Mouse (Mus musculus) spleen, postnatal 4 days (tissue): ENCODE data around the gene Cdkal1.

ENCODE experiments used
- DNase-seq, 2 experiments: peaks; one replicate each; pipeline ENCODE4 v3.0.0; 2022; ENCODE audit warnings: low spot score in 2 of 2

The Cdkal1 gene

DNA sequence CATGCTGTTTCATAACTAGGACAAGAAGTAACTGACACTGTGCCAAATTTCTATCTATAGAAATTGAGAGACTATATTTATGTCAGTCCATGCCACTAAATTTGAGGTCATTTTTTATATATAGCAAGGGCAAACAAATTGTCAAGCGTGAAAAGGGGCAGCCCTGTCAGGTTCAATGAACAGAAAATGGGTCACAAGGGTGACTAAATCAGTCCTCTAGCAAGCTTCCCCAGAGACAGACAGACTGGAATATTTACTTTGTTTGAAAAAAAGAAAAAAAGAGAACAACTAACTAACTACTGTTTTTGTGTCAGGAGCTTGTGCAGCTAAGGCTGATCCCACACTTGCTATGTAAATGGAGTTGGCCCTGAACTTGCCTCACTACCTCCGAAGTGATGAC is 355.7 kb downstream of the Cdkal1 start:
- DNase-seq: no peak

DNA sequence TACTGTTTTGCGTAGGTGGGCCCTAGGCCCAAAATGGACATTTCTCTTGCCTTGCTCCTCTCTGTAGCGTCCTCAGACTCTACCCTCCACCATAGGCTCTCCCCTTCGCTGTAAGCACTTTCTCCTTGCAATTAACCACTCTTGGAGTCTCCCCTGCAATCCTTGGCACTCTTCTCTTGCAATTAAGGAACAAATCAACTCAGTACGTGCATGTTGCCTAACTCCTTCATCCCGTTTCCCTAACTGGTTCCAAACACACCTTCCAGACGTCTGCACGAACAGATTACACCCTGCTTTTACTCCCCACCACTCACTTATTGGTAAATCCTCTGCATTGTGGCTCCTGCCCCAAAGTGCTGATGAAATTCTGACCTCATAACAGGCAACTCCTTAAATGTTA is 358.2 kb downstream of the Cdkal1 start:
- no peak for DNase-seq

DNA sequence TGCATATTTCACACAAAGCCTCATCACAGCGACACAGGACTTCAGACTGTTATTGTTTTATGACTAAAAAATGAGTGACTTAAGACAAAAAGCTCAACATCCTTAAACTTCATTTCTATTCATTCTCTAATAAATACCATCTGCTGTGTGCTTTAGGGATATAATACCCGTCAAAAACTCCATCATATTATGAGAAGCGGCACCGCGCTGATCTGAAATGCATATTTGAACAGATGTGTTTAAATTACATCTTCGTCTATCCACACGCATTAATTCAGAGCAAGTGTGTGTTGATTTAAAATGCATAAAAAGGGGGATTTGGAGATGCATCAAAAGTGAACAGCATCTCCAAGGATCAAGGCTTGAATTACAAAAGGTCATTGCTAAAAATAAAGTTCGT is 365.1 kb downstream of the Cdkal1 start:
- DNase-seq: no peak

DNA sequence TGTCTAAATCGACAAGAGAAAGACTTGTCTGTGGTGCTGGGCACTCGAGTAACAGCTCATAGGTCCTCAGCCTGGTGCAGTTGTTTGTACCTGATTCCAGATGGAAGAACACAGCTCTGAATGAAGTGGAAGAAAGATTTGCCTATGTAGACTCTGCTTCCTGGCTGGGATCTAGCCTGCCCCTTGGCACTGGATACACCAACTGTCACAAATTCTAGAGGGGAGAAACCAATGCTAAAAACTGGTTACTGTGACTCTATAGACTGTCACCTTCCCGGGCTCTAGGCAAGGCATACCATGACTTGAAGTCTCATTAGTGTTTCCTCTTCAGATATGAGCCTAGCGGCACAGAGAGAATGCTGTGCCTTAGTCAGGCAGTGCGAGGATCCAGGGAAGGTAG is 366.0 kb downstream of the Cdkal1 start:
- no peak for DNase-seq

DNA sequence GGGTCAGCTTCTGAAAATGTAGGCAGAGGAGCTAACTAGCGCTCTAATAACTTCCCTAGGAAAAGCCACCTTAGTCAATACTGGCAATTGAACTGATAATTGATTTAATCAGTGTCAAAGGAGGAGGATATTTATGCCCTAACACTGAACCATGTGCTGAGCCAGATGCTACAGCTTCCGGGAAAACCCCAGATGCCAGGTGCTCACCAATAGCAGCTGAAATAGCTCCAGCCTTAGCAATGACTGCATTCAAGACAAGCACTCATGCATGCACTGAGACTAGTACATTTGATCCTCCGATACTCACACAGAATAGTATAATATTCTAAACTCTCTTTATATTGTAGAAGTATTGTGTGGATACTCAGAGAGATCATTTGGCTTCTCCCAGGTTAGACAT is 368.8 kb downstream of the Cdkal1 start:
- no peak for DNase-seq

DNA sequence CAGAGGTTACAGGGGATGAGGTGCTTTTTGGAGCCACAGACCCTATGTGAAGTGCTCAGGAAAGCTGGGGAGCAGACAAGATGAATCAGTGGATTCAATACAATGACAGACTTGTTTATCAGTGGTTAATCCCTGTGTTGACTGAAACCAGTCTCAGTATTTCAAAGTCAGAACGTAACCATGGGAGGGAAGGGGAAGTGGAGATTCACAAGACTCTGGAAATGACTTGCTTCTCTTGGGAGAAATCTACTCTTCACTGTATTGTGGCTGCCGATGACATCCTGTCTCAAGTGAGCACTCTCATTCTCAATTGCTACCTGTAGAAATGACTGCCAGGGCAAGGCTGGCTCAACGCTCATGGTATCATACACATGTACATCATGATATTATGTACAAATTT is 371.5 kb downstream of the Cdkal1 start:
- DNase-seq: no peak

DNA sequence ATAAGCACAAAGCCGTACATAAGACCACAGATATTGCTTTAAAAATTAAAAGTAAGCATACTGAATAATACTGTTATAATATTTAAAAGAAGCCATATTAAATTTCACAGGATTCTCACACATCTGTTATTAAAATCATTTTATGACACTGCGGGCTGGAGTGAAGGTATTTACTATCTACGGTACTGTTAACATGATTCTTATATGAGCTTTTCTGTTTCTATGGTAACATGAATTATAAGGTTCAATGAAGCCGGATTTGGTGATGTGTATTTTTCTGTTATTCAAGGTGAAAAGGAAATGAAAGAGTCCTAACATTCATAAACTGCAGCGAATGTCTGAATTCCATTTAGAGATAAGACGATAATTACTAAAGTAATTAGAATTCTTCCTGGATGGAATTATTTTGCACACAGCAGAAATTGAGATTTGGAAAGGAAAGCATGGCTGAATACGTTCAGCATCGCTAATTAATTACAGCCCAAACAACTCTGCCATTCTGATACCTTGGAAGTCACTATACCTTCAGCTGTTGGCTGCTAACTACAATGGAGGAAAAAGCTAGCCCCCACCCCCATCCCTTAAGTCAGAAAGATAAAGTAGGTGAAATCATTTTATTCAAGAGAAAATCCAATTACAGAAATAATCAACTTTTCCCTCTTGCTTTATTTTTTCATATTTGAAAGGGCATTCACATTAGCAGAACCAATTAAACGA is 373.2 kb downstream of the Cdkal1 start:
- DNase-seq: no peak

DNA sequence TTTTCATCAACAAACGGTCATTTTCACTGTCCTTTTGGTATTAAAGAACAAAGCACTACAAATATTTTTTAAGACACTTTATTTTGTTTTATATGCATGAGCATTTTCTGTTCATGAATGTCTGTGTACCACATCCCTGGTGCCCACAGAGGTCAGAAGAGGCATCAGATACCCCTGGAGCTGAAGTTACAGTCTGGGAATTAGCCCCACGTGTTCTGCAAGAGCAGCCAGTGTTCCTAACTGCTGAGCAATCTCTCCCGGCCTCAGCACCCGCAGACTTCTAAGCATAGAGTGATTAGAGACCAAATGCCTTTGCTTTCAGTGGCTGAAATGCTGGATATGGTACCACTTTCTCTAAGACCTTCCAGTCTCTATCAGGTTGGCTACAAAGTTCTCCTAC is 379.1 kb downstream of the Cdkal1 start:
- no peak for DNase-seq

DNA sequence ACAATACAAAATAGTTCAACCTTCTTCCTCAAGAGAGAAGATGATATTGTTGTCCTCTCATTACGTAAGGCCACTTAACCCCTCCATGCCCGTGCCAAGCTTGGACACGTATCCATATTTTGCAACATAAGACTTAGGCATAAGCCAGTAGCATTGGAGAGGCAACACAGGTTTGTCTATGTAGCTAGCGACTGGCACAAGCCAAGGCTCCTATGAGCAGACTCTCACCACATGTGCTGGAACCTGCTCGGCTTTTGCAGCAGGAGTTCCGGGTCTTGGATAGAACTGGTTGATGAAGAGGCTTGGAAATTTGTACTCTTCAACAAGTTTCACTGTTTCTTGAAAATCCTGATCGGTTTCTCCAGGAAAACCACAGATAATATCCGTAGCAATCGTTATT is 381.2 kb downstream of the Cdkal1 start:
- DNase-seq: no peak

DNA sequence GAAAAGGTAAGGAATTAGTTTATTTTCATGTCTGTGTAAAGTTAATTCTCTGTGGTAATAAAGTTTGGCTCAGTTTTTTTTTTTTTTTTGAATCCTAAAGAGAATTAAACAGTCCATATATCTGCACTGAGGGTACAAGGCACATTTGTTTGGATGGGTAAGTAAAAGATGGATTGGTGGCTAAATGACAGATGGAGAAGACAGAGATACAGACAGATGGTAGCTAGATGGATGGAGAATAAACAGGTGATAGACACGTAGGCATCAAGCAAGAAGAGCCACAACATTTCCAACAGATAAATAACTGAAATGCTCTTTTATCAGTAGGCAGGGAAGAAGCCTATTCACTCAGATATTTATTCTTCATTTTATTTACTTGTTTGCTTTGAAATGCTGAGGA is 381.7 kb downstream of the Cdkal1 start:
- DNase-seq: no peak

DNA sequence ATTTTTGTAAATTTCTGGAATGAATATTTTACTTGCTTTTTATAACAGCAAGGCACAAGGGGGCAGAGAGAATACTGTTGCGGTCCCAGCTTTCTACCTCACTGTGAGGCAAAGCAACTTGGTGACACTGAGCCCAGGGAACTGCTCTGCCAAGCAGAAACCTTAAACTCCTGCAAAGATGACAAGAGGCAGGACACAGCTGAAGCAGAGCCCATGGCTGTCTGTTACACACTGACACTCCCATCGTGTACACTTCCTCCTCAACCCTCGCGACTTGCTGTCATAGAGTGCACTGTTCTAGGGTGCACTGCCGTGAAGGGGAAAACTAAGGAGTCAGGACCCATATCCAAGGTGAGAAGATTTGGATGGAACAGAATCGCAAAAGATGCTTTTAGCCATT is 393.2 kb downstream of the Cdkal1 start:
- no peak for DNase-seq

DNA sequence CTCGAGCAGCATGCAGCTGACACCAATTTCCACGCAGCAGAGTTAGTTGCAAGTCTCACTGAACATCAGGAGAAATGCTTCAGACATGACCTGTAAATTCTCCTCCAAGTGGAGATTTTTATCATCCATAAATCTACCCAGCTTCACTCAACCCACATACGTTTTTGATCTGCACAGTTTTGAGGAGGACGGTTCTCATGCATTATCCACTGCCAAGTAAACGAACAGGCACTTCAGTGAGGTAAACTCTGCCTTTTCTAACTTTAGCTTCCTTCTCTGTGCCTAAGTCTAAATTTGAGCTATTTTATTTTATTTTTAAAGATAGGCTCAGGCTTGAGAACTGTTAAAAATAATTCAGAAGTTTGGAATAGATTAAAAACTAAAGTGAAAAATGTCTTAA is 394.7 kb downstream of the Cdkal1 start:
- DNase-seq: no peak

DNA sequence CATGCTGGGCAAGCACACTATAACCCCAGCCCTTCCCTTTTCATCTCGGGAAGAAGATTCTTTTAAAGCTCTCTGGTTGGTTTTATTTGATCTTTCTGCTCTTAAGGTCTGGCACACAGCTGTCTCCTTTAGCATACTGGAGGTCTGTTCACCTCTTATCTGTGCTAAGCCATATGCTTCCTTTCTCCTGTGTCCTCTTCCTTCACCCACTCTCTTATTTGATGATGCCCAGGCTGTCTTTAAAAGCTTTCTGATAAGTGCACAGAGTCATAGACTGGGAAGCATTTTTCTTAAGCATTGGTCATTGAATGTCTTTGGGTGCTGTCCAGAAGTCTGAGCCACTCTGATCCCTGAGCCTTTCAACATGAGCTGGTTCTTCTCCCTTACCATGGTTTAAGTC is 397.1 kb downstream of the Cdkal1 start:
- DNase-seq: no peak

DNA sequence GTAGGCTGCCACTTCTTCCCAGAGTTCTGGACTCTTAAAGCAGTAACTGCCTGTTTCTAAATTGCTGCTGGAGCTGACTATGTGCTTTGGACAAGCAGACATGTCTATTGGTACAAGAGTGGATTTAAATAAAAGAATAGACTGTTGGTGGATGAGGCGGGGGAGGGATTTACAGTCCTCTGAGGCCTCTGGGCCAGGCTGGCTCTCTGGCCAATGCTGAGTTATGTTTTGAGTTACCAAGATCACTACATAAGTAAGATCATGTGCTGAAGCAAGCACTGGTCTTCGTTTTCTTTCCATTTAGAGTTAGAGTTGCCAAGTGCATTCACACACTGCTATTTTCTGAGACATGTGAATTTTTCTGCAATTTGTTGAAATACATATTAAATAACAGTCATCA is 418.4 kb downstream of the Cdkal1 start:
- DNase-seq: no peak

DNA sequence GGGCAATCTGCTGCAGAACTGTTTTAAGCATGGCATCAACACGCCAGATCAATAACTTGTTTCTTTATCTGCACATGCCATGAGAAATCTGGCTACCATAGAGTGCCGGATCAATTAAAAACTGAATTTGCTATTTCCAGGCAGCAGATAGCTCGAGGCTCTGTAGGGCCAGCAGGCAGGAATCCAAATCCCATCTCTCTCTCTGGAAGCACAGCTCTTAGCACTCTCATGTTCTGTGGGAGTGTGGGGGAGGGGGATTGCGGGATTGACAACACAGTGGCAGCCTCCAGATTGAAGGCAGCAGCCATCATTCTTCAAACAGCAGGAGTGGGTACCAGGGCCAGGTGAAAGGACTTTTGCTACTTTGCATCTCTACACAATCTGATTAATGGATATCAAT is 420.7 kb downstream of the Cdkal1 start:
- no peak for DNase-seq

DNA sequence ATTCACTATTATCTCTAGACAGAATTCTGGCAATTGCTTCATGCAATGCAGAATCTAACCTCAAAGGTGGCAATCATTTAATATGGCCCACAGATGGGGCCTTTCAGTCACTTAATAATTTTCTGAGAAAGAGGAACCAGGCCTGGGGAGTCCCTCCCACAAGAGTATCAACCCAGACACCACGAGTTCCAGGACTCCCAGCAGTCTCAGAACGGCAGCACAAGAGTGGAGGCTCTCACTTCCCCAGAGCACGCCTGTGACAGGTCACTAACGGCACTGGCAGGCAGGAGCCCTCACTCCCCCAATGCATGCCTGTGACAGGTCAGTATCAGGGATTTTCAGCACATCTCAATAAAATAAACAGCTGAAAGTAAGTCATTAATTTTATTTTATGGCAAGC is 424.6 kb downstream of the Cdkal1 start:
- no peak for DNase-seq

DNA sequence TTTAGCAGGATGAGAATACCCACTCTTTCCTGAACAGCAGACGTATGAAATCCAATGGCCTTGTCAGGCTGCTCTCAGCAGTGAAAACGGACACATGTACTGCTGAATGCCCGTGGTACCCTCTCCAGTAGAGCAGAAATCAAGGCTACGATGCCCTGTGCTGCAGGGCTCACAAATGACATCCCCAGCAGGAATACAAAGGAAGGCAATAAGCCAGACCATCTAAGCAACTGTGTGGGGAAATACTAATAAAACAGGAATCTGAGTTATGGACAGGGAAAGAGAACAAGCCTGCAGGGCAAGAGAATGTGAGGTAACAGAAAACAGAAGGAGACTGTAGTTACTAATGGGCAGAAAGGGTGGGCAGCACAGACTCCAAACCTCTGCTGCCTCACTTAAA is 425.6 kb downstream of the Cdkal1 start:
- DNase-seq: peak in 1 of 2 experiments; percentile 23

DNA sequence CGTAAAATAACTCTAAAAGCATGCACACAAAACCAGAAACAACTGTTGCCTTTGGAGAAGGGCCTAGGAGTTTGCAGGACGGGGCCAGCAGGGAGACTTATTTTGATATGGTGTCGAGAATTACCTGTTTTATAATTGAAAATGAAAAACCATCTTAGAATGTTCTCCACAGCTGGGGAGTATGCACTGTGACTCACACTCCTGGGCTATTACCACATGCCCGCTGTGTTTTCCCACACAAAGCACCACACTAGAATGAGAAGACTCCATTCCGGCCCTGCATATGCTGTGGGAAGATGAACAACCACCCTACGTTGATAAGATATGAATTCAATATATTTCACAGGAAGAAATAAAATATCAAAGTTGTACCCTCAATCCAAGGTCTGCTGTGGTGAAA is 426.3 kb downstream of the Cdkal1 start:
- no peak for DNase-seq

DNA sequence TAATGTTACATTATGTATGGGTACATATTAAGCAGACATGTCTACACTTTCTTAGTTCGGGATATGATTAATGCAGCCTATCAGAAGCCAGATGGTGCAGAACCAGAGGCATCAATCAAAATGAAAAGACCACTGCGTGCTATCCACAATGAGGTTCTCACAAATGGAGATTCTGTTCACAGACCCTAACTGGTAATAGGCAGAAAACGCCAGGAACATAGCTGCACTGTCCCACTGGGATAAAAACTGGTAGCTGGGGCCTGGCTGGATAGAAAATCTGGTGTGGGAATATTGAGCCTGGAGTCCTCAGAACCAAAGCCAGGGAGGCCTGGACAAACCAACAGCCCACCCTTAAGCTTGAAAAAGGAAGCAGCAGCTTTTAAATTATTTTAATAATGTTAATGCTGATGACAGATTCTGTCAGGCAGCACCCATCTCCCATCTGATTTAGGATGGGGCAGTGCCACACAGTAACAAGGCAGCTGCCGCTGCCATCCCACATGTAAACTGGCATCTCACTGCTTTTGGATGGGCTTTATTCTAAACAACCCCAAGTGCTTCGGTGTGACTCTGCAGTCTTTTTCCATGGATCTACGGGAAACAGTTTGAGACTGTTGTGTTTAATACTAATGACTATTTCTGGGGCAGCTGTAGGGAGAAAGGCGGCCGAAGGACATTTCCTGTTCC is 438.9 kb downstream of the Cdkal1 start:
- DNase-seq: no peak

DNA sequence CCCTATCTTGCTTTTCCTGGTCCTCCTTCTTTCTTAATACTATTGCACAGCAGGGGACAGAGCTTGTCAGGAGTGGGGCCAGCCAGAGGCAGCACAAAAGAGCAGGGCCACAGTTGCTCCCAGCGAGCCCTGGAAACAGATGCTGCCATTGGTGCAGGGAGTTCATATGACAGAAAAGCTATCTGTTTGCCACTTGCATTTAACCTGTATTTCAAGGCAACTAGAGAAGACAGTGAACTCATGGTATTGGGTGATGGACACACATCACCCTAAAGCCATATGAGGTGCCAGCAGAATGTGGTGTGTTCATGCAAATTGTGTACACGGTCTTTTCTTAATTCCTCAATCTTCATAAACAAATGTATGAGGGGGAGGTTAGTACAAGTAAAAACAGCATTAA is 439.5 kb downstream of the Cdkal1 start:
- no peak for DNase-seq

DNA sequence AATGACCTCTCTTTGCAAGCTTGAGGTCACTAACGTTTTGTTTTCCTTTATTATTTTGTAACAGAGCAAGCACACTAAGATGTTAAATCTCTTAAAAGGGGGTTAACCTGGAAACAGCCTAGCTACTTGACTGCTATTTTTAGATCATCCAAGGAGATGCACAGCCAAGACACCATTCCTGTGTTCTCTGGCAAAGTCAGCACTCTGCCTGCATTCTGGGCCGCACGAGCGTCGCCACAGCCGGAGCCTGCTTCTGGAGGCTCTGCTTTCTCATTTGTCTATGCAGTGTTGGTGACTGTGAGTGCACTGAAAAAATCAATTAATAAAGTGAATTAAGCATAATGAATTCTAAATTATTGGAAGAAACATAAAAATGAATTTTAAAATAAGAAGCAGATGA is 440.6 kb downstream of the Cdkal1 start:
- no peak for DNase-seq

DNA sequence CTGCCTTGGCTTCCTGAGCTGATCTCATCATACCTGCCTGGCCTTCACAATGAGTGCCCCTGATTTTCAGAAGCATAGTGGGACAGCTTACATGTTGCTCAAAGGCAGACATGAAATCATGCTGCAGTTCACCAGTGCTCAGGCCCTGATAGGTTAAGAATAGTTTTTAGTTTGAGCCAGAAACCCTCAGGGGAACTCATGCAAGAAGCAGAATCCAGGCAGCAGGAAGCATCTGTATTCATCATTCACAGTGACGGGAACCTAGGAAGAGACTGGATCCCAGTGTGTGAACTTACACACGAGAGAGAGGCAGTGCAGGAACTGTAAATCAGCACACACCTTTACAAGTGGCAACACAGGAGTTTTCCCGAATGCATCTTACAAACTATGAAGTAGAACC is 441.0 kb downstream of the Cdkal1 start:
- no peak for DNase-seq

DNA sequence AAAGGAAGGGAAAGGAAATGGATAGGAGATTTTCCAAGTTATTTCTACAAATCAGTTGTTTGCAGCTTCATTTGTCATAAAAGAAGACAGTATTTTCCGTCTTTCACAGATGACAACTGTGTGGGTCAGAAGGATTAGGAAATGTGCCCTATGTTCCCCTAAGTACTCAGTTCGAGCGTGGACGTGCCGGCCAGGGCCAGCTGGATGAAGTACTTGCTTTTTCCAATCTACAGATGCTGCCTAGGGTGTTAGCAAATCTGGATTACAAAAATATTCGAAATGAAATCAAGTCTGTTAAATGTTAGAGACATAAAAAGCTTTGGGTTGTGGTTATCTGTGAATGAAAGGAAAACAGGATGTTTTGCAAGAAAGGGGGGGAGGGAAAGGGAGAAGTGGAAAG is 444.3 kb downstream of the Cdkal1 start:
- no peak for DNase-seq

DNA sequence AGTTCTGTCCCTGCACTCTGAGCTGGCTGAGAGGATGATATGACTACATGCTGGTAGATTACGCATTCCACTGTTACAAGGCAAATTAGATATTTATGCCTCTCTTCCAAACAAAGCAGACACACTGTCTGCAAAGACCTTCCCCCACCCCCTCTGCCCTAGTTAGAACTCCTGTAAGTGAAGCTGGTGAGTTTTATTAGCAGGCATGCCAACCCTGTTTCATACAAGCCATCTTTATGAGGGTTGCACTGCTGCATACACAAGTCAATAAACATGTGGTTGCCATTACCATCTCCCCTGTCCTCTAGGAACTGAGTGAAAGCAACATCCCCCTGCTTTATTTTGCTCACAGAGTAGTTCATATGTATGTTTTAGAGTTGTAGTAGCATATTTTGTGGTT is 447.9 kb downstream of the Cdkal1 start:
- no peak for DNase-seq
